Mouse (Mus musculus): Measurements from ENCODE around the gene Hyal1.
"Not testable (repeated sequence)": the region's sequence is repeated elsewhere in the genome, so short reads cannot be mapped to it uniquely, and the experiment has no call there.

Hyal1 gene

GRCm38 (mm10) chr9:107571534-107572326, 5.0 kb upstream of the Hyal1 start:
- in situ Hi-C loops (cut with MboI): no loop called here

GRCm38 (mm10) chr9:107572327-107572662, 4.4 kb upstream of the Hyal1 start:
- in situ Hi-C loops (cut with MboI): no loop called here

GRCm38 (mm10) chr9:107573774-107574173, 3.0 kb upstream of the Hyal1 start:
- in situ Hi-C loops (cut with MboI): not testable (repeated sequence)

GRCm38 (mm10) chr9:107575579-107576356, 959 bp upstream of the Hyal1 start:
- in situ Hi-C loops (cut with MboI): no loop called here

GRCm38 (mm10) chr9:107577871-107578270, 1.1 kb downstream of the Hyal1 start:
- in situ Hi-C loops (cut with MboI): no loop called here

- in situ Hi-C loops (cut with MboI): no loop called here
These were observed 1.9 kb downstream of the Hyal1 start, which contains the start of gene Naa80 for GRCm38 (mm10) chr9:107578587-107578986. Gene Naa80 (plus strand): TSS chr9:107578887.

- in situ Hi-C loops (cut with MboI): no loop called here
These were observed 2.5 kb downstream of the Hyal1 start for GRCm38 (mm10) chr9:107579023-107579900.

GRCm38 (mm10) chr9:107580501-107581317, 4.0 kb downstream of the Hyal1 start, which contains the start of gene Hyal3:
Gene Hyal3 (plus strand): TSS chr9:107580818.
- in situ Hi-C loops (cut with MboI): no loop called here

- in situ Hi-C loops (cut with MboI): no loop called here
These were observed 4.9 kb downstream of the Hyal1 start for GRCm38 (mm10) chr9:107581584-107581983.

- in situ Hi-C loops (cut with MboI): no loop called here
These were observed 5.9 kb downstream of the Hyal1 start for GRCm38 (mm10) chr9:107582509-107583062.

- in situ Hi-C loops (cut with MboI): no loop called here
These were observed 6.4 kb downstream of the Hyal1 start for GRCm38 (mm10) chr9:107583174-107583573.

GRCm38 (mm10) chr9:107586504-107586903, 9.8 kb downstream of the Hyal1 start:
- in situ Hi-C loops (cut with MboI): no loop called here

GRCm38 (mm10) chr9:107586974-107587832, 10.5 kb downstream of the Hyal1 start, which contains the start of gene Ifrd2:
Gene Ifrd2 (plus strand): TSS chr9:107587642.
- in situ Hi-C loops (cut with MboI): no loop called here

- in situ Hi-C loops (cut with MboI): no loop called here
These were observed 11.3 kb downstream of the Hyal1 start for GRCm38 (mm10) chr9:107587833-107588639.

- in situ Hi-C loops (cut with MboI): no loop called here
These were observed 13.5 kb downstream of the Hyal1 start for GRCm38 (mm10) chr9:107590058-107590772.

GRCm38 (mm10) chr9:107590773-107591060, 14.0 kb downstream of the Hyal1 start:
- in situ Hi-C loops (cut with MboI): no loop called here

- in situ Hi-C loops (cut with MboI): no loop called here
These were observed 16.6 kb downstream of the Hyal1 start for GRCm38 (mm10) chr9:107593101-107593976.
